Mouse (Mus musculus) left cerebral cortex, adult 8-10 months (tissue): ENCODE measurements around the gene Amer3. TPM values are rescaled to one million over a fixed set of nuclear protein-coding genes. Genes with fewer than 3 reads are reported as not detected.
"Not testable (repeated sequence)": the region's sequence is repeated elsewhere in the genome, so short reads cannot be mapped to it uniquely, and the experiment has no call there.

Source experiments
- DNase-seq, 2 experiments: peaks; one replicate each; pipeline ENCODE4 v3.0.0; 2022; ENCODE audit warnings: low spot score in 2 of 2
- total RNA-seq, 4 experiments: library from RNA; stranded (reverse); gene quantifications; 2 replicates each; pipeline ENCODE4 v1.2.4; 2022

The Amer3 gene
- total RNA-seq, 4 experiments from 2014 or later = 24.4 to 27.5 (median 26.4) TPM

DNA sequence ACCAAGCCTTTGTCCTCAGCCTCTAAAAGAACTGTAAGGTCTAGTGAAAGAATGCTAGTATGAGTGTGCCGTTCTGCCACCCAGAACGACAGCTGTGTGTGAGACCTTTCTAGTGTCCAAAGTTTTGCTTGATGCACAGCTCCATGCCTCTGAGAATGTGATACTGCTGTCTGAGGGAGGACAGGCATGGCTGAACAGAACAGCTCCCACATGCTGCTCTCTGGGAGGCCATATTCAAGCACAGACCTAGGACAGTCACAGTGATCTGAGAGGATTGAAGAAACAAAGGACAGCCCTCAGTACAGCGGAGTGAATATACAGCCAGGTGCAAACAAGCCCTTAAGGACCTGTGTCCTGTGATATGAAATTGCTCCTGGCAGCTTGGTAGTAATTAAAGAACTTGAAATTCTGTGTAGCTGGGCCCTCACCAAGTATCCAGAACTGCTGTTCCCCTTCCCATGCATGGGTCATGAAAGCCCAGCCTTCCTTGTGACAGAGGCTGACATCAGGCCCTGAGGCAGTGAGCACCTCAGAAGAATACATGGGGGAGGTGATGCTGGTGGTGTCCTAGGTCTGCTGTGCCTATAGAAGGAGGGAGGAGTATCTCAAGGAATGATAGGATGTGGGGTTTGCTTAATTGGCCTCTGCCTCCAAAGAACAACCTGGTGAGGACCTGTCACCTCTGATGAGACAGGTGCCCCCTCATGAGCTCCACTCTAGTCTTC is 22.0 kb downstream of the Amer3 start:
- no peak for DNase-seq

DNA sequence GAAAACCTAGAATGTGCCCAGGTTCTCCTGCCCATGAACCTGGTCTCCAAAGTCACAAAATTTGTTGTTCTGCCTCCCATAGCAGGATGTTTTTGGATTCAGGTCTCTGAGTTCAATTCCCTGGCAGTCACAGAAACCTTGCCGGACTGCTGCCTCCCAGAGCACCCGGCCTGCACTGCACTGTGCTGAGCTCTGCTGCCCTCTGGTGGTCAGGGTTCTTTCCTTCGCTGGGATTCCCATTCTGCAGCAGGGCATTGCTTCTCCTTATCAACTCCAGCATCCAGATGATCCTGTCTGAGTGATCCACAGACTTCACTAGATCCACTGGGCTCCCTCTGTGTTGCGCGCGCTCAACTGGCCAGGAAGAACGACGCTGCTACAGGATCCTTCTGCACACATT is 22.9 kb downstream of the Amer3 start:
- peak in 1 of 2 experiments; percentile 21 for DNase-seq

DNA sequence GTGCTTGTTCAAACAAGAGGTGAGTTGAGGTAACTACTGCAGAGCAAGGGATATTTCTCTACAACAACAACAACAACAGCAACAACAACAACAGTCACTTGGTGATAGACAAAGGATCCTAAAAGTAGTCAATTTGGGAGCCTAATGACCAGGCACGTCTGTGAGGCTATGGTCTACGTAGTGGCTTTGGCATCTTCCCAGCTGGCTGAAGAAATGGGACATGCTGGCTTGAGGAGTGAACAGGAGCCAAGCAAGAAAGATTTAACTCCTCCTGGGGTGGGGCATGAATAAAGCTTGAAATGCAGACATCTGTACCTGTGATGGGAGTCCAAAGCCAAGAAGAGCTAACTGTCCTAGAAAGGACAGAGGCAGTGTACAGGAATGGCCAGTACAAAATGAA is 34.3 kb downstream of the Amer3 start:
- DNase-seq = no peak

DNA sequence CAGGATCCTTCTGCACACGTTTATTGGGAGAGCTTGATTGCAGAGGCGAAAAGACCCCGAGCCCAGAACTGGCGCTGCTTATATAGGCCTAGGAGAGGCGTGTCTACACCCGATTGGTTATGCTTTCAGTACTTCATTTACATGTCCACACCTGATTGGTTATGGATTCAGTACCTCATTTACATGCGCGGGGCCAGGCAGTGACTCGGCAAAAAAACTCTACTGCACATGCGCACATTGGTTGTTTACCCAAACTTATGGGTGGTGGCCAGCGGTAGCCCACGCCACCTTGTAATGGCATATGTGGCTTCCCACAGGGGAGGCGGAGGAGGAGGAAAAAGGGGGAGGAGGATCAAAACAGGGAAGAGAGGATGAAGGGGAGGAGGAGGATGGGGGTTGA is 40.7 kb downstream of the Amer3 start:
- DNase-seq = not testable (repeated sequence)

GRCm38 (mm10) chr1:34620761-34621160 is 41.3 kb downstream of the Amer3 start:
- not testable (repeated sequence) for DNase-seq

GRCm38 (mm10) chr1:34635711-34636110 is 56.3 kb downstream of the Amer3 start:
- no peak for DNase-seq

Other genes with a start within 250 kb of the Amer3 start
- gene Ccdc115, start 140.0 kb upstream of the Amer3 start, total RNA-seq = 10 to 100 TPM; 15.5 to 19.7 (median 17.9) TPM
- gene Imp4, start 139.8 kb upstream of the Amer3 start, total RNA-seq = 10 to 100 TPM; 29.7 to 36.0 (median 33.1) TPM
- 10 to 100 TPM in 2 of 4 experiments, 1 to 10 TPM in 2; 3.4 to 11.1 (median 7.3) TPM for gene Ptpn18, start 119.9 kb upstream of the Amer3 start, total RNA-seq
- gene Prss39, start 81.2 kb upstream of the Amer3 start, total RNA-seq = not detected
- gene Cfc1, start 44.0 kb upstream of the Amer3 start, total RNA-seq = not detected
- not detected for gene Prss40, start 18.7 kb upstream of the Amer3 start, total RNA-seq